Mouse (Mus musculus) ES-E14 (cell line): ENCODE results near the gene Apoc4. TPM values are rescaled to one million over a fixed set of nuclear protein-coding genes. Genes with fewer than 3 reads are reported as not detected.

Experiments used
- DNase-seq: peaks from one replicate; pipeline ENCODE4 v3.0.0-alpha.2; 2013; ENCODE audit warnings: low read depth, low spot score
- H3K27ac ChIP-seq: 2 replicates; pipeline ENCODE4 v1.5.1; 2012; ENCODE audit warnings: low read depth, mild to moderate bottlenecking, low read length, moderate library complexity, mixed read lengths; ENCODE audit not compliant: poor library complexity, insufficient read depth, severe bottlenecking
- H3K36me3 ChIP-seq: 2 replicates; pipeline ENCODE4 v1.6.1; 2012; ENCODE audit warnings: mild to moderate bottlenecking, low read length, moderate library complexity, mixed read lengths; ENCODE audit not compliant: control insufficient read depth, poor library complexity, insufficient read depth, severe bottlenecking
- H3K4me1 ChIP-seq, 2 experiments: fragments of 150-350 bp in 1 of 2; sonication (generic) in 1 of 2; 2 replicates each; pipeline ENCODE4 v1.6.1; 2012; ENCODE audit warnings: low read length in 2 of 2, mild to moderate bottlenecking in 1 of 2, mixed read lengths in 1 of 2; ENCODE audit not compliant: control insufficient read depth in 2 of 2, insufficient read depth in 2 of 2, poor library complexity in 1 of 2
- H3K4me3 ChIP-seq, 2 experiments: fragments of 150-350 bp in 1 of 2; sonication (generic) in 1 of 2; 2 replicates each; pipeline ENCODE4 v1.5.1; 2012; ENCODE audit warnings: low read length in 2 of 2, low read depth in 1 of 2, mild to moderate bottlenecking in 1 of 2, mixed read lengths in 1 of 2; ENCODE audit not compliant: insufficient read depth in 1 of 2, poor library complexity in 1 of 2, severe bottlenecking in 1 of 2
- H3K9ac ChIP-seq: 2 replicates; pipeline ENCODE4 v1.6.1; 2012; ENCODE audit warnings: low read depth, mild to moderate bottlenecking, low read length, mixed read lengths; ENCODE audit not compliant: poor library complexity, insufficient read depth, severe bottlenecking
- H3K9me3 ChIP-seq: fragments of 150-350 bp; sonication (generic); 2 replicates; pipeline ENCODE4 v1.6.1; 2012; ENCODE audit warnings: low read depth, mild to moderate bottlenecking, low read length; ENCODE audit not compliant: control insufficient read depth, insufficient read depth
- CHD2 ChIP-seq: IDR thresholded peaks from 2 replicates; pipeline ENCODE4 v1.6.1; 2014; ENCODE audit warnings: mild to moderate bottlenecking, low read depth, low read length, inconsistent platforms
- HCFC1 ChIP-seq: IDR thresholded peaks from 2 replicates; pipeline ENCODE4 v1.6.1; 2012; ENCODE audit warnings: low read length, inconsistent platforms, borderline replicate concordance; ENCODE audit not compliant: insufficient read depth
- MAFK ChIP-seq: IDR thresholded peaks from 2 replicates; pipeline ENCODE4 v1.6.1; 2014; ENCODE audit warnings: mild to moderate bottlenecking, low read depth, low read length, inconsistent platforms; ENCODE audit not compliant: insufficient read depth
- ZC3H11A ChIP-seq: IDR thresholded peaks from 2 replicates; pipeline ENCODE4 v1.6.1; 2012; ENCODE audit warnings: low read depth, mild to moderate bottlenecking, inconsistent platforms, low read length, borderline replicate concordance
- ZNF384 ChIP-seq: IDR thresholded peaks from 2 replicates; pipeline ENCODE4 v1.6.1; 2012; ENCODE audit warnings: low read depth, low read length, inconsistent platforms
- in situ Hi-C, 2 experiments: fragments of 600-800 bp; cut with MboI; formaldehyde crosslinking; loops; one replicate each; pipeline ENCODE4 v1.15.1; 2025; ENCODE audit warnings: low sequenced_read_pairs in 2 of 2, inconsistent platforms in 1 of 2; ENCODE audit not compliant: unreplicated experiment in 2 of 2
- total RNA-seq: library from RNA; depleted of rRNA; stranded (reverse); fragments of 300-350 nt; gene quantifications from 2 replicates; pipeline ENCODE4 v1.2.3, GENCODE M21; 2012

Gene Apoc4
- total RNA-seq, 1 experiment: 0.27 TPM

GRCm38 (mm10) chr7:19694336-19695212 lies 13.3 kb upstream of the Apoc4 start:
- TF ChIP-seq MAFK (no peak), HCFC1 (no peak), ZC3H11A (no peak), CHD2 (no peak), ZNF384 (no peak)
- peaks cover 17% of the 10 kb centered on the region for H3K36me3 ChIP-seq
- H3K9me3 ChIP-seq: no peaks in the 10 kb centered on the region
- H3K27ac ChIP-seq: peak overlapping the region; percentile 13
- no peak for DNase-seq
- in situ Hi-C loops: no loop called here
- H3K9ac ChIP-seq: no peak overlapping the region
- no peak overlapping the region for H3K4me3 ChIP-seq
- H3K4me1 ChIP-seq: peaks cover 2 to 27% of the 10 kb centered on the region in 2 experiments; a peak in 2 of 4 replicates

- Histone ChIP-seq H3K27ac (no peak overlapping the region), H3K36me3 (peaks cover 17% of the 10 kb centered on the region), H3K9me3 (no peaks in the 10 kb centered on the region), H3K4me1 (peaks cover 2 to 24% of the 10 kb centered on the region in 2 experiments; a peak in 2 of 4 replicates), H3K4me3 (no peak overlapping the region), H3K9ac (no peak overlapping the region)
- TF ChIP-seq HCFC1 (no peak), ZNF384 (no peak), ZC3H11A (no peak), CHD2 (no peak), MAFK (no peak)
- no peak for DNase-seq
- in situ Hi-C loops: no loop called here
Measured at GRCm38 (mm10) chr7:19693421-19693820, 12.1 kb upstream of the Apoc4 start.

GRCm38 (mm10) chr7:19691873-19692865 lies 10.9 kb upstream of the Apoc4 start, which contains the start of gene Apoc1:
Gene Apoc1, minus strand, starts transcription at chr7:19692660.
- in situ Hi-C loops: no loop called here
- Histone ChIP-seq H3K9me3 (no peaks in the 10 kb centered on the region), H3K4me1 (peaks cover 2 to 24% of the 10 kb centered on the region in 2 experiments; a peak in 2 of 4 replicates), H3K36me3 (peaks cover 11% of the 10 kb centered on the region), H3K4me3 (peak within 1 kb of the TSS; percentile 52 to 75), H3K27ac (peak within 1 kb of the TSS; percentile 83), H3K9ac (peak within 1 kb of the TSS; percentile 79)
- TF ChIP-seq HCFC1 (no peak), CHD2 (peak; percentile 5; the same call in 1 of the 2 replicates)
- peak; percentile 88 for DNase-seq

- peak overlapping the region; percentile 80 for H3K27ac ChIP-seq
- in situ Hi-C loops: no loop called here
- TF ChIP-seq ZC3H11A (no peak), HCFC1 (no peak), CHD2 (no peak), MAFK (no peak), ZNF384 (no peak)
- H3K9me3 ChIP-seq: no peaks in the 10 kb centered on the region
- H3K4me1 ChIP-seq: peaks cover 2 to 26% of the 10 kb centered on the region in 2 experiments; a peak in 2 of 4 replicates
- peaks cover 3% of the 10 kb centered on the region for H3K36me3 ChIP-seq
- DNase-seq: no peak
- peak overlapping the region; percentile 52 to 72 for H3K4me3 ChIP-seq
- H3K9ac ChIP-seq: peak overlapping the region; percentile 79
Measured at GRCm38 (mm10) chr7:19691434-19691833, 10.2 kb upstream of the Apoc4 start.
